Mouse (Mus musculus) retina, adult 2 months (tissue): ENCODE data around the gene Nova2.

Experiments
- DNase-seq: peaks from one replicate; pipeline ENCODE4 v3.0.0-alpha.2; 2012; ENCODE audit warnings: low read depth, low spot score

The Nova2 gene

GRCm38 (mm10) chr7:18925162-18925938, at the start of gene Nova2:
Nova2 (plus strand) TSS chr7:18925888.
- peak; percentile 59 for DNase-seq

- DNase-seq, result no peak
Measured at GRCm38 (mm10) chr7:18878691-18879090, 47.0 kb upstream of the Nova2 start.

- no peak for DNase-seq
Measured at GRCm38 (mm10) chr7:18883991-18884744, 41.5 kb upstream of the Nova2 start.

- DNase-seq, result no peak
Measured at GRCm38 (mm10) chr7:18884745-18885422, 40.8 kb upstream of the Nova2 start.

GRCm38 (mm10) chr7:18886963-18887362, 38.7 kb upstream of the Nova2 start:
- no peak for DNase-seq

DNA sequence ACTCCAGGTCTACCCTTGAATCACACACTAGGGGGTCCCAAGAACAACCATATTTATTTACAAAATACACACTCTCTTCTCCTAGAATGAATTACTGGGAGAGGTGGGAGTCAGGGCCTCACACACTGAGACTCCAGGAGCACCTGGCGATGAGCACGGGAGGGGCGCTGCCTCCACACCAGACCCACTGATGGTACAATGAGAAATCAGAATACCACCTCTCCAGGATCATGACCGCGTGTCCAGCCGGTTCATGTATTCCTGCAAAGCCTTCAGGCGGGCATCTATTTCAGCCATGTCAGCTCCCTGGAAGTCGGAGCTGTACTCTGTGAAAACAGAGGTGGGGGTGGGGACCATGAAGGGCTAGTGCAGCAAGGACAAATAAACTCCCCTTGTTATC, 34.8 kb upstream of the Nova2 start:
- DNase-seq, result no peak

DNA sequence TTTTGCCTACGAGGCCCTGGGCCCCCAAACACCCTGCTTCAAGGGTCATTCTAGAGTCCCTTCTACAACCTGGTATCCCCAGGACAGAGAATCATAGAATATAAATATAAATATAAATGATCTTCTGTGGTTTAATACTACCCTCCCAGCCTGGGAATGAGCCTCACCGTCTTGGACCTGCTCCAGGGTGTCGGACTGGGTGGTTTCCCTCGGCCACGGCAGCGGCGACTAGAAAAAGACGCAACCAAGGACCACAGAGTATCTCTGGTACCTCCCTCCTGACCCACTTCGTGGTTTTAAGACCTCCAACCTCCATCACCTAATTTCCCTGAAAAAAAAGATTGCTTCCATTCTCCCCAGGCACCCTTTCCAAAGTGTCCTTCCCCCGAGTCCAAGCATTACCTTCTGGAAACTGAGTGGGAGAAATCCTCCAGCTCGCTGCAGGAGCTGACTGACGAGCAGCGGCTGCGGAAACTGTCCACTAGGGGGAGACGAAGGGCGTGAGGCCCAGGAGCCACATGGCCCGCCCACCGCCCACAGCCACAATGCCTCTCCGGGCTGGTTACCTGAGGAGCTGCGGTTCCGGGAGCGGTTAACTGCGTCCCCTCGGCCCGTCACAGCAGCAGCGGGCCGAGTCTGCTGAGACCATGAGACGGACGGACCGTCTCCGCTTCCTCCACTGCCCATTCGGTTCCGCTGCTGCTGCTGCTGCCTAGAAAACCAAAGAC, 33.7 kb upstream of the Nova2 start:
- DNase-seq, result peak; percentile 41

DNA sequence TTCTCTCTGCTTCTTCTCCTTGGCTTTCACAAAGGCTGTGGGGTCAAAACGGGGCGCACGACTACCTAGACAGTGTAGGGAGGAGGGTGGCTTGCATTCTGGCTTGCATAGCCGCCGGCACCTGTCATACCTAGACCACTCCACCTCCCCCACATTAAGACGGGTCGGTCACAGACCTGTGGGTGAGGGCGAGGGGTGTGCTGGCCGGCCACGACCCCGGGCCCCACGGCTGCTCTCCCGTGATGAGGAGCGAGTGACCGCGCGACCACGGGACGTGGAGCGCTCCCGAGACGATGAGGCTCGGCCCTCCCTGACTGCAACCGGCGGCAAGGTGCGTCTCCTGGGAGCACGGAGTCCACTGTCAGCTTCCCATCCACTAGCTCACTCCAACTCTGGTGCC, 32.7 kb upstream of the Nova2 start:
- DNase-seq, result no peak

DNA sequence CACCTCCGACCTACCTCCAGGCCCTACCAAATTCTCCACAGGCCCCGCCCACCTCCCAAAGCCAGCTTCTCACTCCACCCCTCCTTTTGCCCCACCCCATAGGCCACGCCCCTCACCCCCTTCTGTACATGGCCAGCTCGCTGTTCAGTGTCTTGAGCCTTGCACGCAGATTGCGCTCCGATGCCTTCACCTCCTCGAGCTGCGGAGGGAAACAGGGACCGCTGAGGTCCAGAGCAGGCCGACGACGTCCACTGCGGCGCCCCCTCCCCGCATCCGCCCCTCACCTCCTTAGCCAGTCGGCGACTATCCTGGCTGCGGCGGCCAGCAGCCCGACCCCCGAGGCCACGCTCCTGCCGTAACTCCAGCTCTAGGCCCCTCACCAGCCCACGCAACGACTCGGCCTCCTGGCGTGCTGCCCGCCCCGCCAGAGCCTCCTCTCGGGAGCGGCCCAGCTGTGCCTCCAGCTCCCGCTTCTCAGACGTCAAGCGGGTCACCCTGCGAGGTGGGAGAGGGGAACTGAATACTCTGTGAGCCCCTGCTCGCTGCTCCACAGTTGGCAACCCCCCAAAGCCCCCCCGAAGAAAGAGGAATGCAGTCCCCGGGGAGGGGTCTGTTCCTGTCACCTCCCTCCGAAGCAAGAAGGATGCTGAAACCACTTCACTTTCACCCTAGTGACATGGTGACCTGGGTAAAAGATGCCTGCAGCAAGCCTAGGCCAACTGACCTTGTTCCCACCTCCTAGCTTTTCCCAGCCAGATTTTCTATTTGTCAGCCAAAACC, 31.8 kb upstream of the Nova2 start:
- no peak for DNase-seq

DNA sequence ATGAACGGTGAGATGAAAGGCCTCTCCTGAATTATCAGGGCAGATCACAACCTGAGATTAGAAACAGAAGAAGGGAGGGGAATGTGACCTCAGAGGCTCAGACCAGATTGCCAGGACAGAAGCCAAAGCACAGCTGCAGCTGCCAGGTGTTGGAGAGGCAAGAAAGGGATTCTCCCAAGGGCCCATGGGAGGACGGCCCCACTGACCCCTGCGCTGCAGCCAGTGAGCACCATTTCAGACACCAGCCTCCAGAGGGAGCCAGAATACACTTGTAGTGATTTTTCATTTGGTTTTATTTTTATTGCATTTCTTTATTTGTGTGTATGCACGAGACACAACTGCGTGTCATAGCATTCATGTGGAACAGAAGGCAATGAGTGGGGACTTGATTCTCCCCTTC, 29.2 kb upstream of the Nova2 start:
- no peak for DNase-seq

DNA sequence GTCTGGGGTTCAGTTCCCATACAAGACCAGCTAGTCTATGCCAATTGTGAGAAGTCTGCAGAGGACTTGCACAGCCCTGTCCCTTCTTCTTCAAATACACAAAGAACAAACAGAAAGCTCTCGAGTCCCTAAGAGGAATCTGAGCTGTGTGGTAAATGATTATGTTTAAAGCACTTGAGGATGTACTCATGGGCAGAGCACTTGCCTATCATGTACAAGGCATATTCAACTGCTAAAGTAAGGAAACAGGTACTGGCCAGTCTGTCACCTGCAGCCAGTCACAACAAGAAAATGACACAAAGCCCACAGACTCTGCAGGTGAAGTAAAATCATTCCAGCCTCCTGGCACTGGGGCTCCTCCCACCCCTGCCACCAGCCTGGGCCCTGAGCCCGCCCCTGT, 25.2 kb upstream of the Nova2 start:
- no peak for DNase-seq

DNA sequence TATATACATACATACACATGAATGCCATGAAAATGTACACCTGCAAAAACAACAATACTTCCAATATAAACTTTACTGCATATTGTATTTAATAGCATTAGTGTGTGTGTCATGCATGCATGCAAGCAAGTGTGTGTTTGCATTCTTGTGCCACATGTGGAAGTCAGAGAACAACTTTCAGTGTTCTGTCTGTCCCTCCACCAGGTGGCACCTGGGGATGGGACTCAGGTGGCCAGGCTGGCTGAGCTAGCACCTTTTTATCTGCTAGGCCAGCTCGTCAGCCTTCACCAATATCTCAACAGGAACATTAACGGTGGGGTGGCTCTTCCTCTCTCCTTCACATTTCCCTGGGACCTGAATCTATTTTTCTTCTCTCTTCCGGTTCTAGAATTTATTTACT, 23.2 kb upstream of the Nova2 start:
- DNase-seq, result no peak

DNA sequence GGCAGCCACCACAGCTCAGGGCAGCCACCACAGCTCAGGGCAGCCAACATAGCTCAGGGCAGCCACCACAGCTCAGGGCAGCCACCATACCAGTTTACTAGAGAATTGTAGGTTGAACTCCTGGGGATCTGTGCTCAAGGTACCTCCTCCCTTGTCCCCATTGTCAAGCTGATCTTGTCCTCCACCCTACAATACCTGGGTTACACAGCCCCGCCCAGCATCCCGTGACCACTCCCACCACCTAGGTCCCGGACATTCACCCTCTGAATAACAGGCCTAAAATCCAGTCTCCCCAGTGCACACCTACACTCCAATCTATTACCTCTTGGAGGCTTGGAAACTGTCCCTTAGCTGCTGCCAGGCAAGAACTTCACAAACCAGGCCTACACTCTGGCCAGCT, 20.7 kb upstream of the Nova2 start:
- no peak for DNase-seq

DNA sequence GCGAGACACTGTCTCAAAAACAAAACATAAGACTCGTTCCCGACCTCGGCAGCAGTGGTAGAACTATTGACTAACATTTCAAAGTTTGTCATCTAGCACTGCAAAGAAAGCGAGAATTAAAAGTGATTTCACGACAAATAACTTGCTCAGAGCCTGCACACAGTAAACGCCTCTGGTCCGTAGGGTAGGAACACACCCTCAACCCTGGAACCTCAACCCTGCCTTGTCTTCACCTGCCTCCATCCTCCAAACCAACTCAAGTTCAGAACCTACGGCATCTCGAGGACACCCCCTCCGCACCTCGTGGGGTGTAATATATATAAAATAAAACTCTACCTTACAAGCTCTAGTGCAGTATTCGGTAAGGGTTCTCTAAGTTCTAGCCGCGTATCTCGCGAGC, 15.9 kb upstream of the Nova2 start:
- no peak for DNase-seq

DNA sequence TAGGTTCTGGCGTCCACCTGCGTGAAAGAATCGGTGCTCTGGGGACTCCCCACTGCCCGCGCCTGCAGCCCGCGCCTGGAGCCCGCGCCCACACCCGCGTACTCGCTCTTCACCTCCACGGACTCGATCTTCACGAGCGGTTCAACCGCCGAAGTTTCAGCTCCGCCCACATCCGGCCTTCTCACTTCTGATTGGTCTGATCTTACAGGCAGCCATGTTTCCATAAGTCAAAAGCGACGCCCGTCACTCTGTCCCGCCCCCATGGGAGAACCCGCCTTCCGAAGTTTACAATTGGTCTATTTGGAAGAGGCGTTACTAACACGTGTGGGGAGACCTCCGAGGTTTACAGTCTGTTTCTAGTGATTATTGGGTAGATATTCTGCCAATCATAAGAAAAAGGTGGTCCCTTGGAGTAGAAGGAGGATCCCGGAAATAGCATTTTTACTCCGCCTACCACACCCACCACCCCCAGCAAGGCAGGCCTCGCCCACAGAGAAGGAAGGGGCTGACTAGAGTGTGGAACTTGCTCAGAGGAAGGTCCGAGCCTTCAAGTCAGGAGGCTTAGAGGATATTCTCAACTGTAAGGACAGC, 15.4 kb upstream of the Nova2 start, which contains the start of gene Ccdc61:
Gene Ccdc61, minus strand, starts transcription at position 175 of the 591 bp plus-strand sequence.
- DNase-seq, result peak; percentile 83

DNA sequence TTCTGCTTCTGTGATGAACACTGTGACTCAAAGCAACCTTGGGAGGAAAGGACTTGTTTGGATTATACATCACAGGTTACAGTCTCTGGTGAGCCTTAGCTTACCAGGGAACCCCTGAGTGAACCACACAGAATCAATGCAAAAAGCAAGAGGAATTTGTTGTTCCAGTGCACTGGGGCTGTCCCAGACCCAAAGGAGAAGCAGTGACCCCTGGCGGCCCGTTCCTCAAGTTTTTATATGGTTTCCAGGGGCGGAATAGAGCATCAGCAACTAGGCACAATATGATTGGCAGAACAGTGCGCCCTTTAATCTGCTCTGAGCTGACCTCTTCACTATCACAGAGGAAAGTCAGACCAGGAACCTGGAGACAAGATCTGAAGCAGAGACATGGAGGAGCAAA, 9.4 kb upstream of the Nova2 start:
- no peak for DNase-seq

- DNase-seq, result no peak
Measured at GRCm38 (mm10) chr7:18917931-18918330, 7.8 kb upstream of the Nova2 start.

GRCm38 (mm10) chr7:18921069-18921468, 4.6 kb upstream of the Nova2 start:
- DNase-seq, result no peak

- no peak for DNase-seq
Measured at GRCm38 (mm10) chr7:18922807-18923206, 2.9 kb upstream of the Nova2 start.

DNA sequence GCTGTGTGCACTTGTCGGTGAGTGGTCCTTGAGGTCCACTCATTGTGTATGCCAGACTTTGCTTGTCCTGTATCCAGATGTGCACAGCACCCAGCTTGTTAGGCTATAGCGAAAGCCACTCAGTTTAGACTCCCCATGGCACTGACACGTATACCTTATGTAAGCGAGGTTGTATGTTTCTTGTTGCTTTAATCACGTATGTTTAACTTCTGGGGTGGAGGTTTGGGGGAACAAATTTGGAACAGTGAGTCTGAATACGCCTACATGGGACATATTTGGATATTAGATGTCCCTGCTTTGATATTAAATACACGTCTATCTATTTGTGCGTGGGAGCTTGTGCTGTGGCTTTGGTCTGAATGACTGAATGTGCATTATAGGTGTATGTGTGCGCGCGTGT, 2.4 kb upstream of the Nova2 start:
- no peak for DNase-seq
